Mouse (Mus musculus): ENCODE measurements around the gene Rbm12. TPM values are rescaled to one million over a fixed set of nuclear protein-coding genes. Genes with fewer than 3 reads are reported as not detected.

Gene Rbm12
- total RNA-seq (2023), result 10 to 100 TPM; 40.3 to 43.1 TPM

GRCm38 (mm10) chr2:156111358-156112079, at the start of gene Rbm12, which contains the start of gene Cpne1:
Gene Rbm12 (minus strand): TSS chr2:156111978.
Gene Cpne1 (minus strand): TSS chr2:156111965.

GRCm38 (mm10) chr2:156143953-156144724, 32.4 kb upstream of the Rbm12 start, which contains the start of the genes Romo1 and Nfs1:
Gene Romo1 (plus strand): TSS chr2:156144039.
Gene Nfs1 (minus strand): TSS chr2:156144186.

GRCm38 (mm10) chr2:156126992-156127391, 15.2 kb upstream of the Rbm12 start, which contains the start of gene Gm28036:
Gene Gm28036 (minus strand): TSS chr2:156127092.

GRCm38 (mm10) chr2:156065099-156066041, 46.4 kb downstream of the Rbm12 start, which contains the start of gene Spag4:
Gene Spag4 (plus strand): TSS chr2:156065175.

GRCm38 (mm10) chr2:156052816-156053215, 59.0 kb downstream of the Rbm12 start, which contains the start of gene Fer1l4:
Gene Fer1l4 (minus strand): TSS chr2:156052947.

Other genes starting within 250 kb of the Rbm12 start
- 10 to 100 TPM; 38.5 to 53.1 TPM for gene Uqcc1, start 181.7 kb downstream of the Rbm12 start, total RNA-seq (2023)
- not detected for gene Gm15557, start 171.2 kb downstream of the Rbm12 start, total RNA-seq (2023)
- not detected for gene Gdf5, start 166.6 kb downstream of the Rbm12 start, total RNA-seq (2023)
- gene Cep250, start 155.5 kb downstream of the Rbm12 start, total RNA-seq (2023), result 10 to 100 TPM; 72.5 to 85.7 TPM
- gene 6430550D23Rik, start 104.0 kb downstream of the Rbm12 start, total RNA-seq (2023), result 1 to 10 TPM; 1.2 to 2.3 TPM
- 10 to 100 TPM; 77.1 to 77.8 TPM for gene Ergic3, start 103.9 kb downstream of the Rbm12 start, total RNA-seq (2023)
- gene Fer1l4, start 59.0 kb downstream of the Rbm12 start, total RNA-seq (2023), result not detected
- gene Spag4, start 46.8 kb downstream of the Rbm12 start, total RNA-seq (2023), result 1 to 10 TPM; 2.8 TPM
- gene Cpne1, start within 50 bp of the Rbm12 start, total RNA-seq (2023), result 10 to 100 TPM; 63.4 to 91.1 TPM
- 10 to 100 TPM; 22.9 to 23.5 TPM for gene Gm28036, start 15.1 kb upstream of the Rbm12 start, total RNA-seq (2023)
- gene Romo1, start 32.1 kb upstream of the Rbm12 start, total RNA-seq (2023), result 10 to 100 TPM; 42.3 to 77.1 TPM
- gene Nfs1, start 32.2 kb upstream of the Rbm12 start, total RNA-seq (2023), result 10 to 100 TPM; 34.0 to 34.8 TPM
- gene Rbm39, start 68.3 kb upstream of the Rbm12 start, total RNA-seq (2023), result 1,000 to 10,000 TPM; 2,155 to 2,502 TPM
- gene Phf20, start 84.5 kb upstream of the Rbm12 start, total RNA-seq (2023), result 10 to 100 TPM; 56.2 to 75.8 TPM
- gene Cnbd2, start 200.3 kb upstream of the Rbm12 start, total RNA-seq (2023), result 1 to 10 TPM; 5.6 to 6.3 TPM
- 100 to 1,000 TPM in 1 of 2 experiments, 10 to 100 TPM in 1; 95.5 to 108 TPM for gene Scand1, start 200.7 kb upstream of the Rbm12 start, total RNA-seq (2023)

Data from T-cell, adult 66 days (primary cell).